Mouse (Mus musculus): Measurements from ENCODE around the gene Irf8. TPM values are rescaled to one million over a fixed set of nuclear protein-coding genes. Genes with fewer than 3 reads are reported as not detected.
"Not testable (repeated sequence)": the region's sequence is repeated elsewhere in the genome, so short reads cannot be mapped to it uniquely, and the experiment has no call there.

Irf8 gene
- total RNA-seq, 2 experiments from 2014 or later = 3.7 to 4.6 TPM

- no peak for DNase-seq (ENCODE audit: low spot score in 2 of 2)
Measured at GRCm38 (mm10) chr8:120719586-120720236, 16.4 kb upstream of the Irf8 start.

GRCm38 (mm10) chr8:120723025-120723424, 13.1 kb upstream of the Irf8 start:
- DNase-seq (ENCODE audit: low spot score in 2 of 2) = no peak

GRCm38 (mm10) chr8:120724096-120724495, 12.1 kb upstream of the Irf8 start:
- not testable (repeated sequence) for DNase-seq (ENCODE audit: low spot score in 2 of 2)

- no peak for DNase-seq (ENCODE audit: low spot score in 2 of 2)
Measured at GRCm38 (mm10) chr8:120724816-120725575, 11.2 kb upstream of the Irf8 start.

- no peak for DNase-seq (ENCODE audit: low spot score in 2 of 2)
Measured at GRCm38 (mm10) chr8:120725576-120725950, 10.6 kb upstream of the Irf8 start.

- DNase-seq (ENCODE audit: low spot score in 2 of 2) = no peak
Measured at GRCm38 (mm10) chr8:120726051-120726450, 10.1 kb upstream of the Irf8 start.

- DNase-seq (ENCODE audit: low spot score in 2 of 2) = no peak
Measured at GRCm38 (mm10) chr8:120728488-120729160, 7.5 kb upstream of the Irf8 start.

- DNase-seq (ENCODE audit: low spot score in 2 of 2) = no peak
Measured at GRCm38 (mm10) chr8:120731582-120731981, 4.6 kb upstream of the Irf8 start.

GRCm38 (mm10) chr8:120732068-120732467, 4.1 kb upstream of the Irf8 start:
- DNase-seq (ENCODE audit: low spot score in 2 of 2) = no peak

GRCm38 (mm10) chr8:120736486-120736885, 328 bp downstream of the Irf8 start:
- peak in 1 of 2 experiments; percentile 17 for DNase-seq (ENCODE audit: low spot score in 2 of 2)

GRCm38 (mm10) chr8:120737166-120737565, 1.0 kb downstream of the Irf8 start:
- no peak for DNase-seq (ENCODE audit: low spot score in 2 of 2)

- no peak for DNase-seq (ENCODE audit: low spot score in 2 of 2)
Measured at GRCm38 (mm10) chr8:120738771-120739170, 2.6 kb downstream of the Irf8 start.

- DNase-seq (ENCODE audit: low spot score in 2 of 2) = no peak
Measured at GRCm38 (mm10) chr8:120739526-120739925, 3.4 kb downstream of the Irf8 start.

GRCm38 (mm10) chr8:120740579-120740978, 4.4 kb downstream of the Irf8 start:
- DNase-seq (ENCODE audit: low spot score in 2 of 2) = no peak

- DNase-seq (ENCODE audit: low spot score in 2 of 2) = no peak
Measured at GRCm38 (mm10) chr8:120741001-120741400, 4.8 kb downstream of the Irf8 start.

- no peak for DNase-seq (ENCODE audit: low spot score in 2 of 2)
Measured at GRCm38 (mm10) chr8:120741815-120742530, 5.8 kb downstream of the Irf8 start.

- peak in 1 of 2 experiments; percentile 8 for DNase-seq (ENCODE audit: low spot score in 2 of 2)
Measured at GRCm38 (mm10) chr8:120743149-120743897, 7.2 kb downstream of the Irf8 start.

- DNase-seq (ENCODE audit: low spot score in 2 of 2) = no peak
Measured at GRCm38 (mm10) chr8:120743898-120744290, 7.7 kb downstream of the Irf8 start.

- DNase-seq (ENCODE audit: low spot score in 2 of 2) = no peak
Measured at GRCm38 (mm10) chr8:120744448-120744847, 8.3 kb downstream of the Irf8 start.

- DNase-seq (ENCODE audit: low spot score in 2 of 2) = no peak
Measured at GRCm38 (mm10) chr8:120745226-120745625, 9.1 kb downstream of the Irf8 start.

All from layer of hippocampus, adult 18-20 months (tissue).